Mouse (Mus musculus) stomach, postnatal 0 days (tissue): ENCODE measurements around the gene Fxyd1.

Experiments used
- CTCF ChIP-seq: IDR thresholded peaks from 2 replicates; pipeline ENCODE4 v1.5.1; 2016; ENCODE audit warnings: antibody characterized with exemption, low read depth, mild to moderate bottlenecking, moderate library complexity
- EP300 ChIP-seq: optimal IDR thresholded peaks from 2 replicates; pipeline ENCODE3; 2016; ENCODE audit warnings: antibody characterized with exemption

GRCm38 (mm10) chr7:31069491-31069890, 12.5 kb upstream of the Fxyd1 start:
- TF ChIP-seq CTCF (no peak), EP300 (no peak)
